Mouse (Mus musculus) small intestine, adult 2 months (tissue): ENCODE measurements around the gene Nrxn1.

Experiments
- CTCF ChIP-seq: fragments of 200-500 bp; IDR thresholded peaks from 2 replicates; pipeline ENCODE4 v1.5.1; 2012; ENCODE audit warnings: low read depth, mild to moderate bottlenecking, control low read depth, inconsistent platforms, low read length, moderate library complexity, mixed read lengths; ENCODE audit not compliant: insufficient replicate concordance, insufficient read length; ENCODE audit errors: extremely low read depth
- POLR2A ChIP-seq: fragments of 200-500 bp; IDR thresholded peaks from 2 replicates; pipeline ENCODE4 v1.6.1; 2012; ENCODE audit warnings: low read depth, mild to moderate bottlenecking, control low read depth, inconsistent platforms, low read length, moderate library complexity

GRCm38 (mm10) chr17:90999667-91000154 is 93.2 kb downstream of the Nrxn1 start:
- no peak for TF ChIP-seq CTCF
- TF ChIP-seq POLR2A: no peak
